Mouse (Mus musculus) liver, adult 2 months (tissue): ENCODE data around the gene C2cd5. TPM values are rescaled to one million over a fixed set of nuclear protein-coding genes. Genes with fewer than 3 reads are reported as not detected.

Experiments used
- DNase-seq: peaks from one replicate; pipeline ENCODE4 v3.0.0-alpha.2; 2011; ENCODE audit warnings: low read depth, low spot score; ENCODE audit errors: extremely low read depth
- H3K27ac ChIP-seq: fragments of 200-500 bp; replicated peaks from 2 replicates; pipeline ENCODE4 v1.5.1; 2012; ENCODE audit warnings: low read depth, mild to moderate bottlenecking, control low read depth, inconsistent platforms, low read length; ENCODE audit not compliant: insufficient read depth
- H3K27me3 ChIP-seq: fragments of 200-500 bp; 2 replicates; pipeline ENCODE4 v1.6.1; 2012; ENCODE audit warnings: mild to moderate bottlenecking, moderate library complexity, low read length, inconsistent platforms; ENCODE audit not compliant: control insufficient read depth, insufficient read depth
- H3K36me3 ChIP-seq: fragments of 200-500 bp; 2 replicates; pipeline ENCODE4 v1.6.1; 2012; ENCODE audit warnings: low read length, inconsistent platforms; ENCODE audit not compliant: control insufficient read depth, insufficient read depth
- H3K4me1 ChIP-seq: fragments of 200-500 bp; 2 replicates; pipeline ENCODE4 v1.6.1; 2011; ENCODE audit warnings: low read length; ENCODE audit not compliant: control insufficient read depth, insufficient read depth
- H3K4me3 ChIP-seq: fragments of 200-500 bp; 2 replicates; pipeline ENCODE4 v1.5.1; 2011; ENCODE audit warnings: low read depth, mild to moderate bottlenecking, control low read depth, low read length, moderate library complexity; ENCODE audit not compliant: insufficient read depth
- H3K79me2 ChIP-seq: fragments of 200-500 bp; 2 replicates; pipeline ENCODE4 v1.6.1; 2012; ENCODE audit warnings: inconsistent platforms, mild to moderate bottlenecking, low read length, moderate library complexity; ENCODE audit not compliant: control insufficient read depth, insufficient read depth
- H3K9ac ChIP-seq: fragments of 200-500 bp; 2 replicates; pipeline ENCODE4 v1.6.1; 2012; ENCODE audit warnings: low read depth, mild to moderate bottlenecking, control low read depth, inconsistent platforms, low read length
- CTCF ChIP-seq: fragments of 200-500 bp; IDR thresholded peaks from 2 replicates; pipeline ENCODE4 v1.5.1; 2011; ENCODE audit warnings: low read depth, low read length, control low read depth
- POLR2A ChIP-seq: fragments of 200-500 bp; IDR thresholded peaks from 2 replicates; pipeline ENCODE4 v1.6.1; 2011; ENCODE audit warnings: low read length, control low read depth; ENCODE audit not compliant: insufficient read depth; ENCODE audit errors: extremely low read depth
- WGBS: fragments of 180-500 bp; shearing (Covaris S2); methylation state at CpG from one replicate; pipeline ENCODE4 v1.1.7; 2018; 5-methylcytosine and 5-hydroxymethylcytosine counted together
- polyA plus RNA-seq: library from polyadenylated mRNA; depleted of rRNA; stranded (reverse); fragments of >200 nt; gene quantifications from 2 replicates; pipeline ENCODE4 v1.2.3, GENCODE M21; 2012; rRNA removed
- total RNA-seq: library from RNA; depleted of rRNA; stranded (reverse); fragments of >200 nt; gene quantifications from 2 replicates; pipeline ENCODE4 v1.2.3, GENCODE M21; 2014; rRNA removed

Gene C2cd5
- total and polyA plus RNA-seq, 2 experiments: 3.2 to 4.1 TPM

DNA sequence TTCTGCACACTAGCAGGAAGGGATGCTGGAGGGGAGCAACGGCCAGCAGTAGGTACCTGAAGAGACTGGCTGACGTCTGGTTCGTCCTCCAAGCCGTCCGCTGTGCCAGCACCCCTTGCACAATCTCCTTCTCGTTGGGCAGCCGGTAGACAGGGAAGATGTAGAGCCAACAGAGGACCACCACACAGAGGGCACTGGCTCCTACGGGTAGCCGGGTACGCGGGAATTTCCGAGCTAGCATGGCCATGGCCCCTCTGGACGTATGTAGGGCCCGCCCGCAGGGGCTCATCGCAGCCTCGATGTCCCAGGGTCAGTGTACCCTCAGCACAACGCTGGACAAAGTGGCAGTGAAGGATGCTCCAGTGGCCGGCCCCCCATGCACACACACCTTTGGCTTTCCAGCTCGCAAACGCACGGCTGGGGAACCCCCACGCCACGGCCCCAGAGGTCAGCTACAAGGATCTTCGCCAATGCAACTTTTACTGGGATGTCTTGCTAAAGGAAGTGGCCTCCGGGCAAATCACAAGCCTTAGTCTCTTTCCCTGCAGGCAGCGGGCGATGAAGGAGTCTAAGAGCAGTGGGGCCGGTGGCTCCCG lies 136.4 kb downstream of the C2cd5 start:
- no peak overlapping the region for H3K27ac ChIP-seq
- peaks cover 14% of the 10 kb centered on the region; the same call in 1 of the 2 replicates for H3K27me3 ChIP-seq
- no peak for DNase-seq
- H3K36me3 ChIP-seq: no peaks in the 10 kb centered on the region
- H3K4me1 ChIP-seq: peaks cover 4% of the 10 kb centered on the region
- no peak overlapping the region for H3K4me3 ChIP-seq
- H3K9ac ChIP-seq: no peak overlapping the region
- no peak for TF ChIP-seq POLR2A
- no peak for TF ChIP-seq CTCF
- no peaks in the 10 kb centered on the region for H3K79me2 ChIP-seq
- 29% methylated on average over 30 of the region's 30 CpGs for WGBS

DNA sequence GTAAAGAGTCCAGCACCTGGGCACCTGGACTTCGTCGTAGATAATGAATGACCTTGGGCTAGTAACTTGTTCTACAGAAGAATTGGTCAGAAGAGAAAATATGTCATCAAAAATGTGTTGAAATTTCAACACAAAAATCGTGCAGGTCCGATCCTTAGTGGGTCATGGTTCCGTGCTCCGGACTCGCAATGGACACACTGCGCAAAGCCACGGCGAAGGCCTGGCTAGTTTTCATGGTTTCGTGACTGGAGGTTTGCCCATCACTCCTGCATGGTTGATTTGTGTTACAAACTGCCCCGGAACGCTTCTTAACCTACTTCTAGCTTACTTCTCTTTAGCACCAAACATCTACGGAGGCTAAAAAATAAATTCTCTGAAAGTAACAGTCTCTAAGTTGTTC lies 137.1 kb downstream of the C2cd5 start:
- H3K4me3 ChIP-seq: no peak overlapping the region
- WGBS: 92% methylated on average over 14 of the region's 14 CpGs
- TF ChIP-seq POLR2A (no peak), CTCF (no peak)
- peaks cover 14% of the 10 kb centered on the region; the same call in 1 of the 2 replicates for H3K27me3 ChIP-seq
- no peaks in the 10 kb centered on the region for H3K79me2 ChIP-seq
- H3K36me3 ChIP-seq: no peaks in the 10 kb centered on the region
- H3K9ac ChIP-seq: no peak overlapping the region
- H3K27ac ChIP-seq: no peak overlapping the region
- no peak for DNase-seq
- peaks cover 4% of the 10 kb centered on the region for H3K4me1 ChIP-seq

DNA sequence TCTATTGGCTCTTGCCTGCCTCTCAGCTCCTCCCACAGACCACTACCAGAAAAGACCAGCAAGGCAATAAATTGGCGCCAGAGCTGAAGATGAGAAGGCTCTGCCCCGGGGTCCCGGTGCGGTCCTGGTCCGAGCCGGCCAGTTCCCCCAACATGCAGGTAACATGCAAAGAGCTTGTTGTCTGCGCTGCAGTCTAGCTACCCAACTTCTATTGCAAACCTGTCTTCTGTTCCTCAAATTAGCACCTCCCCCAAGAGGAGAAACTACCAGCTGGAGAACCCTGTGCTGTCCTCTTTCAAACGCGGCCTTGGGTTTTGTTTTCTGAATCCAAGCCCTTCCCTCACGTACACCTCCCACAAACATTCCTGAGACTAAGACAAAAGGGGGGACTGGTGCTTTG lies 137.5 kb downstream of the C2cd5 start:
- Histone ChIP-seq H3K36me3 (no peaks in the 10 kb centered on the region), H3K79me2 (no peaks in the 10 kb centered on the region), H3K27ac (no peak overlapping the region), H3K27me3 (peaks cover 14% of the 10 kb centered on the region; the same call in 1 of the 2 replicates), H3K9ac (no peak overlapping the region), H3K4me3 (no peak overlapping the region), H3K4me1 (peaks cover 4% of the 10 kb centered on the region)
- no peak for DNase-seq
- 77% methylated on average over 10 of the region's 10 CpGs for WGBS
- TF ChIP-seq POLR2A: no peak
- no peak for TF ChIP-seq CTCF

DNA sequence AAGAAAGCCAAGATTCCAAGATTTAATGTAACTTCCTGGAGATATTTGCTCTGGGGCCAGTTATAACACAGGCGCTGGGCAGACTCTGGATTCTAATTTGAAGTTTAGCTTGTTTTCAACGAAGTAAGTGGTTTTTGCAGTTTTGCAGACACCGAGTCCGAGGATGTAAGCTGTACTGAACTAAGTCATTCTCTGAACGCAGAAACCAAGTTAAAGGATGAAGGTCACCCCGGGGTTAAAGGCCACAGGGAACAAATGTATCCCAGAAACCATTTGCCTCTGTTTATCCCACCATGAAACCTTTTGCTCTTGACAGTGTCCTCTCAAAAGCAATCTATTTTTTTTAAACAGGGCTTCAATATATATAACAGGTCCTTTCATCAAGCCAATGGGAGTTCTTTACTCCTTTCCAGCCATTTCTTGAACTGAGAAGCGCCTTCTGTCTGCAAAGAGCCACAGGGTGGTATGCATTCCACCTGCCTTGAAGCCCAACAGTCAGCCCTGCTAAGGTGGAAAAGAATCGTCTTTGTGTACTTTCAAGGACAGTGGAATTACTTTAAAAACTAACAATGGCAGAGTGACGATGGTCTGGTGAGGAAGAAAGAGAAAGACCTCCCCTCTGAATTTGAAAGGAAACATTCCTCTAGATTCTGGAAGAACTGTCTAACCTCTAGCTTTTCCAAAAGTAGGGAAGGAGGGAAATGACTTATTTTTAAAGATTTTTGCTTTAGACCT lies 138.1 kb downstream of the C2cd5 start:
- Histone ChIP-seq H3K4me1 (0 out of 2 replicates have a peak, but pooled peaks cover 2% of the 10 kb centered on the region), H3K9ac (no peak overlapping the region), H3K79me2 (no peaks in the 10 kb centered on the region), H3K4me3 (no peak overlapping the region), H3K27me3 (peaks cover 14% of the 10 kb centered on the region; the same call in 1 of the 2 replicates), H3K36me3 (no peaks in the 10 kb centered on the region), H3K27ac (no peak overlapping the region)
- TF ChIP-seq CTCF (no peak), POLR2A (no peak)
- WGBS: 76% methylated on average over 9 of the region's 9 CpGs
- DNase-seq: no peak

Other genes with a start within 250 kb of the C2cd5 start
- gene St8sia1, start 135.7 kb downstream of the C2cd5 start, total RNA-seq: under 0.01 TPM in 2 replicates
- gene St8sia1, start 135.7 kb downstream of the C2cd5 start, polyA plus RNA-seq: 0.01 and 0.02 TPM in 2 replicates
- 26.4 and 36.6 TPM in 2 replicates for gene Etnk1, start 67.1 kb upstream of the C2cd5 start, total RNA-seq
- gene Etnk1, start 67.1 kb upstream of the C2cd5 start, polyA plus RNA-seq: 14.0 and 14.4 TPM in 2 replicates